Mouse (Mus musculus) ES-E14 (cell line): ENCODE results near the gene Tmem266. TPM values are rescaled to one million over a fixed set of nuclear protein-coding genes. Genes with fewer than 3 reads are reported as not detected.

ENCODE experiments used
- DNase-seq: peaks from one replicate; pipeline ENCODE4 v3.0.0-alpha.2; 2013; ENCODE audit warnings: low read depth, low spot score
- H3K27ac ChIP-seq: 2 replicates; pipeline ENCODE4 v1.5.1; 2012; ENCODE audit warnings: low read depth, mild to moderate bottlenecking, low read length, moderate library complexity, mixed read lengths; ENCODE audit not compliant: poor library complexity, insufficient read depth, severe bottlenecking
- H3K36me3 ChIP-seq: 2 replicates; pipeline ENCODE4 v1.6.1; 2012; ENCODE audit warnings: mild to moderate bottlenecking, low read length, moderate library complexity, mixed read lengths; ENCODE audit not compliant: control insufficient read depth, poor library complexity, insufficient read depth, severe bottlenecking
- H3K4me1 ChIP-seq, 2 experiments: fragments of 150-350 bp in 1 of 2; sonication (generic) in 1 of 2; 2 replicates each; pipeline ENCODE4 v1.6.1; 2012; ENCODE audit warnings: low read length in 2 of 2, mild to moderate bottlenecking in 1 of 2, mixed read lengths in 1 of 2; ENCODE audit not compliant: control insufficient read depth in 2 of 2, insufficient read depth in 2 of 2, poor library complexity in 1 of 2
- H3K4me3 ChIP-seq, 2 experiments: fragments of 150-350 bp in 1 of 2; sonication (generic) in 1 of 2; 2 replicates each; pipeline ENCODE4 v1.5.1; 2012; ENCODE audit warnings: low read length in 2 of 2, low read depth in 1 of 2, mild to moderate bottlenecking in 1 of 2, mixed read lengths in 1 of 2; ENCODE audit not compliant: insufficient read depth in 1 of 2, poor library complexity in 1 of 2, severe bottlenecking in 1 of 2
- H3K9ac ChIP-seq: 2 replicates; pipeline ENCODE4 v1.6.1; 2012; ENCODE audit warnings: low read depth, mild to moderate bottlenecking, low read length, mixed read lengths; ENCODE audit not compliant: poor library complexity, insufficient read depth, severe bottlenecking
- H3K9me3 ChIP-seq: fragments of 150-350 bp; sonication (generic); 2 replicates; pipeline ENCODE4 v1.6.1; 2012; ENCODE audit warnings: low read depth, mild to moderate bottlenecking, low read length; ENCODE audit not compliant: control insufficient read depth, insufficient read depth
- CHD2 ChIP-seq: IDR thresholded peaks from 2 replicates; pipeline ENCODE4 v1.6.1; 2014; ENCODE audit warnings: mild to moderate bottlenecking, low read depth, low read length, inconsistent platforms
- HCFC1 ChIP-seq: IDR thresholded peaks from 2 replicates; pipeline ENCODE4 v1.6.1; 2012; ENCODE audit warnings: low read length, inconsistent platforms, borderline replicate concordance; ENCODE audit not compliant: insufficient read depth
- MAFK ChIP-seq: IDR thresholded peaks from 2 replicates; pipeline ENCODE4 v1.6.1; 2014; ENCODE audit warnings: mild to moderate bottlenecking, low read depth, low read length, inconsistent platforms; ENCODE audit not compliant: insufficient read depth
- ZC3H11A ChIP-seq: IDR thresholded peaks from 2 replicates; pipeline ENCODE4 v1.6.1; 2012; ENCODE audit warnings: low read depth, mild to moderate bottlenecking, inconsistent platforms, low read length, borderline replicate concordance
- ZNF384 ChIP-seq: IDR thresholded peaks from 2 replicates; pipeline ENCODE4 v1.6.1; 2012; ENCODE audit warnings: low read depth, low read length, inconsistent platforms
- in situ Hi-C, 2 experiments: fragments of 600-800 bp; cut with MboI; formaldehyde crosslinking; loops; one replicate each; pipeline ENCODE4 v1.15.1; 2025; ENCODE audit warnings: low sequenced_read_pairs in 2 of 2, inconsistent platforms in 1 of 2; ENCODE audit not compliant: unreplicated experiment in 2 of 2
- total RNA-seq: library from RNA; depleted of rRNA; stranded (reverse); fragments of 300-350 nt; gene quantifications from 2 replicates; pipeline ENCODE4 v1.2.3, GENCODE M21; 2012

Tmem266 gene
- total RNA-seq, 1 experiment: 0.85 TPM

DNA sequence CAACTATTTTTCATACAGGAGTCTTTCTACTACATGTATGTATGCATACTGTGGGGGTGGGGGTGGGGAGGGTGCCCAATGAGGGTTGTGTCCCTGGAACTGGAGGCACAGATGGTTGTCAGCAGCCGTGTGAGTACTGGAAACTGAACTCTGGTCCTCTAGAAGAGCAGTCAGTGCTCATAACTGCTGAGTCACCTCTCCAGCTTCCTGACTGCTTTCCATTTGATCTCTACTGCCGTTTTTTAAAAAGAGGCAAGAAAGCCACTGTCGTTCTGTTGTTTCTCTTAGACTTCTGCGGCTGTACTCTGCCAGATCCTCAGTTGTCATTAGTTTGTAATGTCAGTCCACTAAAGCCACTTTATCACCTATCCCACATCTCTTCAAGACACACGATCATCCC is 19.2 kb upstream of the Tmem266 start:
- Histone ChIP-seq H3K9ac (no peak overlapping the region), H3K4me3 (no peak overlapping the region), H3K9me3 (no peaks in the 10 kb centered on the region), H3K36me3 (no peaks in the 10 kb centered on the region), H3K4me1 (peaks cover 0 to 7% of the 10 kb centered on the region in 2 experiments; a peak in 1 of 4 replicates), H3K27ac (no peak overlapping the region)
- in situ Hi-C loops: no loop called here
- no peak for DNase-seq
- TF ChIP-seq HCFC1: no peak
- TF ChIP-seq ZNF384: no peak
- TF ChIP-seq ZC3H11A: no peak
- no peak for TF ChIP-seq CHD2
- peak; percentile 48; the same call in 1 of the 2 replicates for TF ChIP-seq MAFK

GRCm38 (mm10) chr9:55308455-55308854 is 18.3 kb upstream of the Tmem266 start:
- no peak for DNase-seq
- Histone ChIP-seq H3K4me1 (peaks cover 0 to 7% of the 10 kb centered on the region in 2 experiments; a peak in 1 of 4 replicates), H3K27ac (no peak overlapping the region), H3K9ac (no peak overlapping the region), H3K9me3 (no peaks in the 10 kb centered on the region), H3K36me3 (no peaks in the 10 kb centered on the region), H3K4me3 (no peak overlapping the region)
- TF ChIP-seq HCFC1: no peak
- no peak for TF ChIP-seq MAFK
- no peak for TF ChIP-seq ZC3H11A
- in situ Hi-C loops: no loop called here

- no peaks in the 10 kb centered on the region for H3K36me3 ChIP-seq
- TF ChIP-seq HCFC1 (no peak), ZC3H11A (peak; percentile 89; the same call in 1 of the 2 replicates)
Measured at GRCm38 (mm10) chr9:55311560-55311959, 15.2 kb upstream of the Tmem266 start.

DNA sequence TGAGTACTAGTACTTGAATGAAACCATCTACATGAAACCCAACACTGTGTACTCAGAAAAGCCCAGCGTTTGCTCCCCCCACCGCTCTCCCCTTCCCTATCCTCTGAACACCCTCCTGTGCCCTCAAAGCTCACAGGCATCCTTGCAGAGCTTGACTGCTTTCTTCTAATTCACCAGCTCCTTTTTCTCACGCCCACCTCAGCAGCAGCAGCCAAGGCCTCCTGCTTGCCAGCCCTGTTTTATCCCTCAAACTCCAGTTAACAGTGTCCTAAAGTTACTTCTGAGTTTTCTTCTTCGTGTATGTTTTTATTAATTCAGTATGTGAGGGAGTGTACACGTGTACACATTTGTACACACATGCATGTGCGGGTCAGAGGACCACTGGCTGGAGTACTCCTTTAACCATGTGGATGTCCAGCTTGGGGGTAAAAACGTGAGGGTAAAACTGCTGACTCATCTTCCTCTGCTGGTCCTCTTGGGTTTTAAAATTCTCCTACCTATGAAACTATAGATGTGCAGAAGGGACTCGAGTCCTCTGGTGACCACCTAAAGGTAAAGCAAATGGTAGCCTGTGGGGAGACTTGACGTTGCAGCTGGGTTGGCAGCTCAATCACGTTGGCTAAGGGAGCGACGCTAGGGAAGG is 13.0 kb upstream of the Tmem266 start:
- no peaks in the 10 kb centered on the region for H3K36me3 ChIP-seq
- H3K27ac ChIP-seq: no peak overlapping the region
- peaks cover 0 to 2% of the 10 kb centered on the region in 2 experiments; a peak in 1 of 4 replicates for H3K4me1 ChIP-seq
- H3K9me3 ChIP-seq: no peaks in the 10 kb centered on the region
- DNase-seq: no peak
- H3K9ac ChIP-seq: no peak overlapping the region
- no peak overlapping the region for H3K4me3 ChIP-seq
- in situ Hi-C loops: no loop called here
- TF ChIP-seq HCFC1 (no peak), MAFK (peak; percentile 79)

More at GRCm38 (mm10) chr9:55311560-55311959, 15.2 kb upstream of the Tmem266 start:
- DNase-seq: peak; percentile 69
- no peaks in the 10 kb centered on the region for H3K9me3 ChIP-seq
- in situ Hi-C loops: no loop called here
- no peak overlapping the region for H3K4me3 ChIP-seq
- H3K4me1 ChIP-seq: peaks cover 0 to 4% of the 10 kb centered on the region in 2 experiments; a peak in 1 of 4 replicates
- H3K9ac ChIP-seq: no peak overlapping the region
- no peak overlapping the region for H3K27ac ChIP-seq

DNA sequence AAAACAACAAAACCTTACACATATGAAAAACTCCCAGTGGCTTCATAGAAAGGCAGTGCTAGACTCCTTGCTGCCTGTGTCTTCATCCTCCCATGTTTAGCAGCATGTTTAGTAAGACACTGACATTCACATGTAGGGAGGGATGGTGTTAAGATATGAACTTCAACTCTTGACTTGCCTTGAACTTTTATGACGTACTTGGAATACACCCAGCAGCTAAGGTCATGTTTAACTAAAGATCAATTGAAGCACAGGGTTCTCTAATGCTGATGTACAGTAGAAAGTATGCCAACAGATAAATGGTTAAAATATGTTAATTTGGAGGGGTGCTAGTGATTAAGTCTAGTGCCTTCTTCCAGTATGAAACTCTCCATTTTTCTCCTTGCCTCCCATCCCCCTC is 4.1 kb upstream of the Tmem266 start:
- TF ChIP-seq ZC3H11A (no peak), HCFC1 (no peak), ZNF384 (no peak), MAFK (no peak), CHD2 (no peak)
- H3K4me1 ChIP-seq: no peaks in the 10 kb centered on the region
- H3K9me3 ChIP-seq: no peaks in the 10 kb centered on the region
- no peak overlapping the region for H3K4me3 ChIP-seq
- no peaks in the 10 kb centered on the region for H3K36me3 ChIP-seq
- in situ Hi-C loops: no loop called here
- no peak overlapping the region for H3K9ac ChIP-seq
- H3K27ac ChIP-seq: no peak overlapping the region
- DNase-seq: no peak
